10 mouse cellular contexts compared by ENCODE assay signal in genomic region chr13:83660722-83661121, GRCm38 (mm10).
A peak's percentile ranks its signal among the peaks of the same experiment; 100 is the strongest.
DNase-seq lines count a peak whose midpoint lies in the region; ATAC-seq and TF ChIP-seq lines count a peak whose summit lies in the region.
"Had no signal": no experiment of that assay in that cellular context is flagged by ENCODE, and none has a peak within 500 bp of the region (broad histone marks: within the 10 kb centered on the region; RNA-seq: fewer than 3 reads in every experiment).

No protein-coding gene starts in this region.

- TF ChIP-seq CTCF in olfactory bulb, adult 2 months (IDR thresholded peaks at IDR 0.05; ENCODE audit: insufficient read depth, low read depth, low read length): no peak

- H3K27me3 ChIP-seq in forebrain, embryonic 16.5 days (replicated peaks; ENCODE audit: control insufficient read depth, insufficient read depth, low read length): no peaks in the 10 kb centered on the region
- H3K27me3 ChIP-seq in intestine, embryonic 16.5 days (replicated peaks; ENCODE audit: control insufficient read depth, insufficient read depth, low read length): no peaks in the 10 kb centered on the region
- H3K27me3 ChIP-seq: stomach, embryonic 15.5 days had no signal

- no peaks in the 10 kb centered on the region; the same call in 1 of the 2 replicates for H3K36me3 ChIP-seq in forebrain, embryonic 16.5 days (ENCODE audit: control insufficient read depth, insufficient read depth)
- H3K36me3 ChIP-seq in intestine, embryonic 16.5 days (ENCODE audit: control insufficient read depth, insufficient read depth, low read length): no peaks in the 10 kb centered on the region
- H3K36me3 ChIP-seq: stomach, embryonic 15.5 days had no signal

- peak overlapping the region; percentile 44 for H3K4me2 ChIP-seq in forebrain, embryonic 16.5 days (ENCODE audit: low read length)
- no peak overlapping the region for H3K4me2 ChIP-seq in intestine, embryonic 16.5 days (ENCODE audit: low read depth, low read length)
- H3K4me2 ChIP-seq: stomach, embryonic 15.5 days had no signal

- ATAC-seq in forebrain, embryonic 16.5 days: peak; percentile 70
- ATAC-seq in intestine, embryonic 16.5 days: no peak
- ATAC-seq: lung, postnatal 0 days had no signal

- H3K4me1 ChIP-seq in forebrain, embryonic 16.5 days (replicated peaks; ENCODE audit: control insufficient read depth, insufficient read depth, low read length): peaks cover 24% of the 10 kb centered on the region
- peaks cover 6% of the 10 kb centered on the region for H3K4me1 ChIP-seq in olfactory bulb, adult 2 months (ENCODE audit: control insufficient read depth, insufficient read depth, low read length)
- H3K4me1 ChIP-seq in intestine, embryonic 16.5 days (ENCODE audit: control insufficient read depth, insufficient read depth, low read length): no peaks in the 10 kb centered on the region
- H3K4me1 ChIP-seq: stomach, embryonic 15.5 days had no signal

- peak overlapping the region; percentile 77 for H3K27ac ChIP-seq in forebrain, embryonic 16.5 days (ENCODE audit: low read length)
- H3K27ac ChIP-seq in olfactory bulb, adult 2 months (ENCODE audit: insufficient read depth, low read depth, low read length): peak overlapping the region; percentile 29; the same call in 1 of the 2 replicates
- H3K27ac ChIP-seq in intestine, embryonic 16.5 days (ENCODE audit: low read length): no peak overlapping the region
- H3K27ac ChIP-seq: stomach, embryonic 15.5 days had no signal

- peak; percentile 32 to 66 for DNase-seq in layer of hippocampus, postnatal 14 days (ENCODE audit: low spot score in 2 of 2)
- DNase-seq in layer of hippocampus, postnatal 36 days: no peak
- DNase-seq in cerebellum, adult 18-20 months: peak; percentile 55 to 59
- no peak for DNase-seq in urinary bladder, adult 18-20 months (ENCODE audit: low spot score in 2 of 2)
- no peak for DNase-seq in ovary, postnatal 14 days (ENCODE audit: low spot score)

- peak overlapping the region; percentile 30 for H3K4me3 ChIP-seq in forebrain, embryonic 16.5 days (replicated peaks; ENCODE audit: low read length)
- no peak overlapping the region for H3K4me3 ChIP-seq in olfactory bulb, adult 2 months (ENCODE audit: insufficient read depth, low read depth, low read length)
- no peak overlapping the region for H3K4me3 ChIP-seq in intestine, embryonic 16.5 days (ENCODE audit: low read length)
- H3K4me3 ChIP-seq: stomach, embryonic 15.5 days had no signal

- H3K9me3 ChIP-seq in forebrain, embryonic 16.5 days (ENCODE audit: control insufficient read depth, low read length): no peaks in the 10 kb centered on the region
- no peaks in the 10 kb centered on the region for H3K9me3 ChIP-seq in intestine, embryonic 16.5 days (ENCODE audit: control insufficient read depth, low read length)
- H3K9me3 ChIP-seq: stomach, embryonic 15.5 days had no signal

- no peak for TF ChIP-seq POLR2A in olfactory bulb, adult 2 months (IDR thresholded peaks at IDR 0.05; ENCODE audit: insufficient read depth, low read depth, low read length)

- peak overlapping the region; percentile 48 for H3K9ac ChIP-seq in forebrain, embryonic 16.5 days (replicated peaks; ENCODE audit: low read depth, low read length)
- no peak overlapping the region for H3K9ac ChIP-seq in intestine, embryonic 16.5 days (ENCODE audit: low read depth, low read length)
- H3K9ac ChIP-seq: stomach, embryonic 15.5 days had no signal

- 12% methylated on average over 8 of the region's 8 CpGs for WGBS in forebrain, embryonic 16.5 days
- WGBS in olfactory bulb, adult 2 months: 18% methylated on average over 8 of the region's 8 CpGs
- 64% methylated on average over 8 of the region's 8 CpGs for WGBS in intestine, embryonic 16.5 days

Comparison
In these comparisons a context has a peak if more than half of its experiments do, and no peak if none do; other contexts are left out.
1. DNase-seq: peak in layer of hippocampus, postnatal 14 days (2 of 2) and cerebellum, adult 18-20 months (2 of 2); none in layer of hippocampus, postnatal 36 days (0 of 2), urinary bladder, adult 18-20 months (0 of 2) and ovary, postnatal 14 days (single experiment).